Mouse (Mus musculus) lung, embryonic 16.5 days (tissue): ENCODE data around the gene Socs2. TPM values are rescaled to one million over a fixed set of nuclear protein-coding genes. Genes with fewer than 3 reads are reported as not detected.

Experiments
- ATAC-seq: fragments of 200-750 bp; cut with Nextera tagmentation; 2 replicates; pipeline ENCODE4 v1.8.0; 2017; ENCODE audit warnings: low read depth, mild to moderate bottlenecking, moderate library complexity
- H3K27ac ChIP-seq: fragments of 300-500 bp; sonication (generic); 2 replicates; pipeline ENCODE4 v1.5.1; 2014; ENCODE audit warnings: mild to moderate bottlenecking, control low read depth, low read length
- H3K27me3 ChIP-seq: fragments of 300-500 bp; sonication (generic); 2 replicates; pipeline ENCODE4 v1.6.1; 2014; ENCODE audit warnings: low read depth, low read length, mixed read lengths; ENCODE audit not compliant: control insufficient read depth, insufficient read depth
- H3K36me3 ChIP-seq: fragments of 300-500 bp; sonication (generic); 2 replicates; pipeline ENCODE4 v1.6.1; 2014; ENCODE audit warnings: low read length; ENCODE audit not compliant: control insufficient read depth, insufficient read depth
- H3K4me1 ChIP-seq: fragments of 300-500 bp; sonication (generic); replicated peaks from 2 replicates; pipeline ENCODE4 v1.6.1; 2014; ENCODE audit warnings: low read length, mixed read lengths; ENCODE audit not compliant: control insufficient read depth, insufficient read depth
- H3K4me2 ChIP-seq: fragments of 300-500 bp; sonication (generic); 2 replicates; pipeline ENCODE4 v1.6.1; 2014; ENCODE audit warnings: low read depth, low read length, control low read depth
- H3K4me3 ChIP-seq: fragments of 300-500 bp; sonication (generic); 2 replicates; pipeline ENCODE4 v1.5.1; 2014; ENCODE audit warnings: mild to moderate bottlenecking, low read length, control low read depth
- H3K9ac ChIP-seq: fragments of 300-500 bp; sonication (generic); 2 replicates; pipeline ENCODE4 v1.6.1; 2014; ENCODE audit warnings: low read length, control low read depth
- H3K9me3 ChIP-seq: fragments of 300-500 bp; sonication (generic); 2 replicates; pipeline ENCODE4 v1.6.1; 2016; ENCODE audit warnings: low read length; ENCODE audit not compliant: control insufficient read depth
- WGBS: fragments of 180-500 bp; shearing (Covaris S2); extraction: QIAGEN DNeasy Blood & Tissue Kit; methylation state at CpG from one replicate; pipeline ENCODE4 v1.1.7; 2014; 5-methylcytosine and 5-hydroxymethylcytosine counted together
- polyA plus RNA-seq: library from polyadenylated mRNA; unstranded; fragments of >200 nt; fragmentation: Nextera tagmentation; extraction: Ambion mirVana; gene quantifications from 2 replicates; pipeline ENCODE4 v1.2.1, GENCODE M21; 2015

The Socs2 gene
- polyA plus RNA-seq, 1 experiment from 2014 or later, result 90.3 TPM

DNA sequence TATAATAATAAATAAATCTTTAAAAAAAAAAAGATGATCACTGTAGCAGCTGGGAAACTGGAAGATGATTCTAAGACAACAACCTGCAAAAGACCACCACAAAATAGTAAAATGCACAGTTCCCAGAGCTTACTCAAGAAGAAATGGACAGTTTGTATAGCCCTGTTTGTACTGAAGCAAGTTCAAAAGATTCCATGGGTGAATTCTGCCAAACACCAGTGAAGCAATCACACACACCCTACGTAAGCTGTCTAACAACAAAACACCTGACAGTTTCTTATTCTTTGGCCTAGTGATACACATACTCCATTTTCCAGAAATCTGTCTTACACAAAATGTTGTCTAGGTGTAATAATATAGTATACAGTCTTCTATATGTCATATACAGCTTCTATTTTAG lies 12.1 kb upstream of the Socs2 start:
- no peak overlapping the region for H3K9ac ChIP-seq
- WGBS, result 91% methylated on average over 1 of the region's 1 CpGs
- ATAC-seq, result no peak
- no peaks in the 10 kb centered on the region for H3K27me3 ChIP-seq
- no peaks in the 10 kb centered on the region for H3K36me3 ChIP-seq
- H3K27ac ChIP-seq, result no peak overlapping the region
- no peaks in the 10 kb centered on the region for H3K4me1 ChIP-seq
- no peak overlapping the region for H3K4me3 ChIP-seq
- H3K9me3 ChIP-seq, result no peaks in the 10 kb centered on the region
- H3K4me2 ChIP-seq, result no peak overlapping the region

- Histone ChIP-seq H3K9ac (no peak overlapping the region), H3K4me1 (no peaks in the 10 kb centered on the region), H3K9me3 (no peaks in the 10 kb centered on the region), H3K4me3 (no peak overlapping the region), H3K36me3 (no peaks in the 10 kb centered on the region), H3K4me2 (no peak overlapping the region), H3K27me3 (no peaks in the 10 kb centered on the region), H3K27ac (no peak overlapping the region)
- 90% methylated on average over 9 of the region's 9 CpGs for WGBS
- ATAC-seq, result no peak
Observed at GRCm38 (mm10) chr10:95426207-95427115, 9.5 kb upstream of the Socs2 start.

GRCm38 (mm10) chr10:95422681-95423080 lies 5.7 kb upstream of the Socs2 start:
- Histone ChIP-seq H3K27ac (no peak overlapping the region), H3K9ac (no peak overlapping the region), H3K4me3 (no peak overlapping the region), H3K27me3 (no peaks in the 10 kb centered on the region), H3K9me3 (no peaks in the 10 kb centered on the region), H3K36me3 (no peaks in the 10 kb centered on the region), H3K4me2 (no peak overlapping the region), H3K4me1 (no peaks in the 10 kb centered on the region)
- ATAC-seq, result no peak
- 73% methylated on average over 5 of the region's 5 CpGs for WGBS

DNA sequence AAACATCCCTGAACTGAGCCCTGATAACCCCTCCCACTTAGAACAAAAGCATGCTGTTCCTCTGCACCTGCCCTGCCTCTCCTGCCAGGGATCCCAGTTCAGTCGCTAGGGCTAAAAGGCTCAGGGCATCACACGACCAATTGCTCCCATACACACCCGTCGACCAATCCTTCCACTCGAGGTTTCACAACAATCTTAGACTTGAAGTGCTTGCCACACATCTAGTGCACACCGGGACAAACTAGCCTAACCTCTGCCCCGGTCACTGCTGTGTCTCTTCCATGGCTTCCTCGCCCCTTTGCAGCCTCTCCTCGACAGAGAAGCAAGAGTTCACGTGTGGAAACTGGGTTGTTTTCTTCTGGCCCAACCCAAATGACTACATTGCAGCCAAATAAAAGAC lies 3.3 kb upstream of the Socs2 start:
- no peak overlapping the region for H3K27ac ChIP-seq
- no peak overlapping the region for H3K4me3 ChIP-seq
- H3K9me3 ChIP-seq, result no peaks in the 10 kb centered on the region
- WGBS, result 49% methylated on average over 10 of the region's 10 CpGs
- no peak for ATAC-seq
- H3K36me3 ChIP-seq, result no peaks in the 10 kb centered on the region
- no peaks in the 10 kb centered on the region for H3K27me3 ChIP-seq
- H3K4me2 ChIP-seq, result no peak overlapping the region
- H3K4me1 ChIP-seq, result peaks cover 4% of the 10 kb centered on the region
- H3K9ac ChIP-seq, result no peak overlapping the region

GRCm38 (mm10) chr10:95419726-95420125 lies 2.7 kb upstream of the Socs2 start:
- ATAC-seq, result no peak
- H3K27ac ChIP-seq, result no peak overlapping the region
- H3K9me3 ChIP-seq, result no peaks in the 10 kb centered on the region
- no peaks in the 10 kb centered on the region for H3K27me3 ChIP-seq
- peaks cover 4% of the 10 kb centered on the region for H3K4me1 ChIP-seq
- 79% methylated on average over 3 of the region's 3 CpGs for WGBS
- H3K36me3 ChIP-seq, result no peaks in the 10 kb centered on the region
- no peak overlapping the region for H3K4me3 ChIP-seq
- no peak overlapping the region for H3K4me2 ChIP-seq
- H3K9ac ChIP-seq, result no peak overlapping the region

DNA sequence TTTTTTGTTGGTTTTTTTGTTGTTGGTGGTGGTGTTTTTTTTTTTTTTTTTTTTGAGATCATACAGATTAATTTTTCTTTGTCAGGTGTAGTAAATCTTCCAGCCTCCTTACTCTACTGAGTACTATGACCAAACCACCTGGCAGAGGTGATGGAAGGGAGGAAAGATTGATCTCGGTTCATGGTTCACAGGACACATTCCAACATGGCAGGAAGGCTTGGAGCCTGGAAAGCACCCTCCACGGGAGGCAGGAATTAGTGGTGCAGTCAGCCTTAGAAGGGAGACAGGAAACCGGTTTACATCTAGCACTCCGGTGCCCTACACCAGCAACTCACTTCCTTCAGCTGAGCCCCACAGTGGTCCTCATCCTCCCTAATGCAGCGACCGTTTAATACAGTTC lies 1.7 kb upstream of the Socs2 start:
- Histone ChIP-seq H3K9ac (no peak overlapping the region), H3K4me1 (peaks cover 4% of the 10 kb centered on the region), H3K9me3 (no peaks in the 10 kb centered on the region), H3K27ac (no peak overlapping the region), H3K4me3 (no peak overlapping the region), H3K4me2 (no peak overlapping the region), H3K36me3 (no peaks in the 10 kb centered on the region), H3K27me3 (no peaks in the 10 kb centered on the region)
- ATAC-seq, result no peak
- 62% methylated on average over 6 of the region's 6 CpGs for WGBS

- WGBS, result 2% methylated on average over 25 of the region's 25 CpGs
- peak overlapping the region; percentile 92 for H3K9ac ChIP-seq
- H3K27me3 ChIP-seq, result no peaks in the 10 kb centered on the region
- peak overlapping the region; percentile 85 for H3K4me3 ChIP-seq
- ATAC-seq, result no peak
- peak overlapping the region; percentile 99 for H3K4me2 ChIP-seq
- H3K4me1 ChIP-seq, result peaks cover 4% of the 10 kb centered on the region
- no peaks in the 10 kb centered on the region for H3K9me3 ChIP-seq
- peak overlapping the region; percentile 96 for H3K27ac ChIP-seq
- no peaks in the 10 kb centered on the region for H3K36me3 ChIP-seq
Observed at GRCm38 (mm10) chr10:95417496-95418236, 686 bp upstream of the Socs2 start.

- peaks cover 4% of the 10 kb centered on the region for H3K4me1 ChIP-seq
- H3K4me2 ChIP-seq, result peak overlapping the region; percentile 99
- H3K27ac ChIP-seq, result peak overlapping the region; percentile 96
- no peaks in the 10 kb centered on the region for H3K27me3 ChIP-seq
- peak overlapping the region; percentile 85 for H3K4me3 ChIP-seq
- no peaks in the 10 kb centered on the region for H3K9me3 ChIP-seq
- no peaks in the 10 kb centered on the region for H3K36me3 ChIP-seq
- H3K9ac ChIP-seq, result peak overlapping the region; percentile 92
- ATAC-seq, result peak; percentile 46
- WGBS, result 0% methylated on average over 34 of the region's 34 CpGs
Observed at GRCm38 (mm10) chr10:95416361-95416684, 657 bp downstream of the Socs2 start.

GRCm38 (mm10) chr10:95415533-95416360 lies 1.2 kb downstream of the Socs2 start:
- Histone ChIP-seq H3K4me3 (peak overlapping the region; percentile 85), H3K27me3 (no peaks in the 10 kb centered on the region), H3K9me3 (no peaks in the 10 kb centered on the region), H3K9ac (peak overlapping the region; percentile 92), H3K36me3 (no peaks in the 10 kb centered on the region), H3K27ac (peak overlapping the region; percentile 96), H3K4me2 (peak overlapping the region; percentile 99), H3K4me1 (peaks cover 4% of the 10 kb centered on the region)
- WGBS, result under 1% methylated on average over 62 of the region's 65 CpGs
- peak; percentile 19 for ATAC-seq
